Mouse (Mus musculus) brown adipose tissue, adult 24 weeks (tissue): ENCODE results near the gene Ptp4a2. TPM values are rescaled to one million over a fixed set of nuclear protein-coding genes. Genes with fewer than 3 reads are reported as not detected.
"Not testable (repeated sequence)": the region's sequence is repeated elsewhere in the genome, so short reads cannot be mapped to it uniquely, and the experiment has no call there.

Source experiments
- H3K27ac ChIP-seq: fragments of 200-500 bp; replicated peaks from 2 replicates; pipeline ENCODE4 v1.5.1; 2012; ENCODE audit warnings: low read depth, mild to moderate bottlenecking, low read length
- H3K4me1 ChIP-seq: fragments of 200-500 bp; 2 replicates; pipeline ENCODE4 v1.6.1; 2012; ENCODE audit warnings: low read length, mixed read lengths; ENCODE audit not compliant: control insufficient read depth, insufficient read depth, insufficient read length
- H3K4me3 ChIP-seq: fragments of 200-500 bp; 2 replicates; pipeline ENCODE4 v1.5.1; 2012; ENCODE audit warnings: low read depth, mild to moderate bottlenecking, low read length, moderate library complexity; ENCODE audit not compliant: insufficient read depth
- polyA plus RNA-seq: library from polyadenylated mRNA; stranded (reverse); fragments of >200 nt; gene quantifications from 2 replicates; pipeline ENCODE4 v1.2.4, GENCODE M21; 2012; ENCODE audit not compliant: missing spikeins, insufficient read depth, insufficient read length

Ptp4a2 gene
- polyA plus RNA-seq: 156 and 232 TPM in 2 replicates

- Histone ChIP-seq H3K27ac (peak within 1 kb of the TSS; percentile 75), H3K4me3 (peak within 1 kb of the TSS; percentile 55), H3K4me1 (peaks cover 6% of the 10 kb centered on the region; the same call in 1 of the 2 replicates)
These were observed at the start of gene Ptp4a2 for GRCm38 (mm10) chr4:129810798-129811604. Ptp4a2 (plus strand) TSS chr4:129811219.

- Histone ChIP-seq H3K27ac (no peak overlapping the region), H3K4me1 (no peaks in the 10 kb centered on the region), H3K4me3 (no peak overlapping the region)
These were observed 49.4 kb upstream of the Ptp4a2 start for GRCm38 (mm10) chr4:129761606-129762005.

- H3K4me1 ChIP-seq, H3K27ac ChIP-seq, H3K4me3 ChIP-seq: not testable (repeated sequence)
These were observed 48.5 kb upstream of the Ptp4a2 start for GRCm38 (mm10) chr4:129762496-129762895.

GRCm38 (mm10) chr4:129765351-129765750 is 45.7 kb upstream of the Ptp4a2 start:
- H3K27ac ChIP-seq: no peak overlapping the region
- H3K4me1 ChIP-seq: no peaks in the 10 kb centered on the region
- H3K4me3 ChIP-seq: no peak overlapping the region

GRCm38 (mm10) chr4:129767782-129768181 is 43.2 kb upstream of the Ptp4a2 start:
- peaks cover 2% of the 10 kb centered on the region; the same call in 1 of the 2 replicates for H3K4me1 ChIP-seq
- H3K27ac ChIP-seq: no peak overlapping the region
- no peak overlapping the region for H3K4me3 ChIP-seq

GRCm38 (mm10) chr4:129768742-129769141 is 42.3 kb upstream of the Ptp4a2 start:
- not testable (repeated sequence) for H3K4me3 ChIP-seq, H3K27ac ChIP-seq, H3K4me1 ChIP-seq

GRCm38 (mm10) chr4:129770600-129770999 is 40.4 kb upstream of the Ptp4a2 start:
- Histone ChIP-seq H3K4me1 (peaks cover 2% of the 10 kb centered on the region; the same call in 1 of the 2 replicates), H3K4me3 (no peak overlapping the region)

GRCm38 (mm10) chr4:129771314-129771671 is 39.7 kb upstream of the Ptp4a2 start:
- Histone ChIP-seq H3K4me3 (no peak overlapping the region), H3K4me1 (peaks cover 2% of the 10 kb centered on the region; the same call in 1 of the 2 replicates), H3K27ac (no peak overlapping the region)

More at GRCm38 (mm10) chr4:129770600-129770999, 40.4 kb upstream of the Ptp4a2 start:
- H3K27ac ChIP-seq: no peak overlapping the region

- Histone ChIP-seq H3K4me1 (peaks cover 2% of the 10 kb centered on the region; the same call in 1 of the 2 replicates), H3K4me3 (no peak overlapping the region), H3K27ac (no peak overlapping the region)
These were observed 39.1 kb upstream of the Ptp4a2 start for GRCm38 (mm10) chr4:129771672-129772521.

GRCm38 (mm10) chr4:129781881-129782675 is 28.9 kb upstream of the Ptp4a2 start:
- Histone ChIP-seq H3K4me1 (no peaks in the 10 kb centered on the region), H3K4me3 (no peak overlapping the region), H3K27ac (no peak overlapping the region)

- Histone ChIP-seq H3K4me1 (no peaks in the 10 kb centered on the region), H3K4me3 (no peak overlapping the region), H3K27ac (no peak overlapping the region)
These were observed 28.1 kb upstream of the Ptp4a2 start for GRCm38 (mm10) chr4:129782857-129783331.

GRCm38 (mm10) chr4:129783506-129783905 is 27.5 kb upstream of the Ptp4a2 start:
- Histone ChIP-seq H3K27ac (no peak overlapping the region), H3K4me1 (no peaks in the 10 kb centered on the region), H3K4me3 (no peak overlapping the region)

GRCm38 (mm10) chr4:129785178-129785577 is 25.8 kb upstream of the Ptp4a2 start:
- no peak overlapping the region for H3K27ac ChIP-seq
- H3K4me1 ChIP-seq: no peaks in the 10 kb centered on the region
- H3K4me3 ChIP-seq: no peak overlapping the region

GRCm38 (mm10) chr4:129788693-129789092 is 22.3 kb upstream of the Ptp4a2 start:
- H3K4me3 ChIP-seq: no peak overlapping the region
- peaks cover under 1% of the 10 kb centered on the region; the same call in 1 of the 2 replicates for H3K4me1 ChIP-seq
- H3K27ac ChIP-seq: peak overlapping the region; percentile 49
